Mouse (Mus musculus) midbrain, embryonic 14.5 days (tissue): Measurements from ENCODE around the gene Nhlrc1. TPM values are rescaled to one million over a fixed set of nuclear protein-coding genes. Genes with fewer than 3 reads are reported as not detected.

Experiments used
- ATAC-seq: fragments of 200-750 bp; cut with Nextera tagmentation; 2 replicates; pipeline ENCODE4 v1.8.0; 2017; ENCODE audit warnings: moderate number of reproducible peaks, moderate library complexity; ENCODE audit not compliant: low FRiP score, low TSS enrichment
- DNase-seq: peaks from one replicate; pipeline ENCODE4 v3.0.0-alpha.2; 2015
- H3K27ac ChIP-seq: fragments of 300-500 bp; sonication (generic); replicated peaks from 2 replicates; pipeline ENCODE4 v1.5.1; 2014; ENCODE audit warnings: mild to moderate bottlenecking, low read depth, low read length, moderate library complexity
- H3K27me3 ChIP-seq: fragments of 300-500 bp; sonication (generic); 2 replicates; pipeline ENCODE4 v1.6.1; 2014; ENCODE audit warnings: low read length, control low read depth, mixed read lengths; ENCODE audit not compliant: control insufficient read depth, insufficient read depth
- H3K36me3 ChIP-seq: fragments of 300-500 bp; sonication (generic); 2 replicates; pipeline ENCODE4 v1.6.1; 2014; ENCODE audit warnings: low read length, control low read depth; ENCODE audit not compliant: control insufficient read depth, insufficient read depth
- H3K4me1 ChIP-seq: fragments of 300-500 bp; sonication (generic); 2 replicates; pipeline ENCODE4 v1.6.1; 2014; ENCODE audit warnings: mild to moderate bottlenecking, antibody characterized with exemption, low read length, control low read depth; ENCODE audit not compliant: control insufficient read depth, insufficient read depth
- H3K4me2 ChIP-seq: fragments of 300-500 bp; sonication (generic); 2 replicates; pipeline ENCODE4 v1.6.1; 2014; ENCODE audit warnings: mild to moderate bottlenecking, low read length, moderate library complexity
- H3K4me3 ChIP-seq: fragments of 300-500 bp; sonication (generic); replicated peaks from 2 replicates; pipeline ENCODE4 v1.5.1; 2014; ENCODE audit warnings: low read depth, low read length
- H3K9ac ChIP-seq: fragments of 300-500 bp; sonication (generic); replicated peaks from 2 replicates; pipeline ENCODE4 v1.6.1; 2014; ENCODE audit warnings: mild to moderate bottlenecking, low read length, moderate library complexity
- H3K9me3 ChIP-seq: fragments of 300-500 bp; sonication (generic); 2 replicates; pipeline ENCODE4 v1.6.1; 2016; ENCODE audit warnings: low read length, control low read depth, mixed read lengths; ENCODE audit not compliant: control insufficient read depth
- WGBS: fragments of 180-500 bp; shearing (Covaris S2); extraction: QIAGEN DNeasy Blood & Tissue Kit; methylation state at CpG from one replicate; pipeline ENCODE4 v1.1.7; 2014; 5-methylcytosine and 5-hydroxymethylcytosine counted together
- polyA plus RNA-seq: library from polyadenylated mRNA; unstranded; fragments of >200 nt; fragmentation: Nextera tagmentation; extraction: Ambion mirVana; gene quantifications from 2 replicates; pipeline ENCODE4 v1.2.1, GENCODE M21; 2014

Nhlrc1 gene
- polyA plus RNA-seq, 1 experiment from 2014 or later, result 16.3 TPM

DNA sequence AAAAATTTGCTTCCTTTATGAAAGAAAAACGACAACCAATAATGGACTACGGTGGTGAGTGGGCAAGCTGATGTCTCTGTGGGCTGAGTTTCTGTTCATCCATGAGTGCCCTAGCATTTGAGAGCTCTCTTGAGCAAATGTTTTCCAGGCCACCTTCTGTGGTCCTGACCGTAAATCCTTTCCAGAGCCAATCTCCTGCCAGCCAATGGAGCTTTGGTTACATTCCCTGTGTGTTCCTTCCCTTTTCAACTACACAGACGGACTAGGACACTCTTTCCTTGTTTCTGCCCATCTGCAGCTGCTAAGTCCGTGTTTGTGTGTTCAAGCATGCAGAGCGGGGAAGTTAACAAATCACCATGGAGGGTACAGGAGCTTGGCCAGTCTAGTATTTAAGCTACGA lies 6.1 kb upstream of the Nhlrc1 start:
- H3K9me3 ChIP-seq, result no peaks in the 10 kb centered on the region
- ATAC-seq (no peak), DNase-seq (no peak)
- no peak overlapping the region for H3K27ac ChIP-seq
- no peak overlapping the region for H3K4me3 ChIP-seq
- H3K4me2 ChIP-seq, result no peak overlapping the region
- H3K36me3 ChIP-seq, result peaks cover 3% of the 10 kb centered on the region; the same call in 1 of the 2 replicates
- 86% methylated on average over 7 of the region's 7 CpGs for WGBS
- H3K4me1 ChIP-seq, result no peaks in the 10 kb centered on the region
- no peaks in the 10 kb centered on the region for H3K27me3 ChIP-seq
- H3K9ac ChIP-seq, result no peak overlapping the region

DNA sequence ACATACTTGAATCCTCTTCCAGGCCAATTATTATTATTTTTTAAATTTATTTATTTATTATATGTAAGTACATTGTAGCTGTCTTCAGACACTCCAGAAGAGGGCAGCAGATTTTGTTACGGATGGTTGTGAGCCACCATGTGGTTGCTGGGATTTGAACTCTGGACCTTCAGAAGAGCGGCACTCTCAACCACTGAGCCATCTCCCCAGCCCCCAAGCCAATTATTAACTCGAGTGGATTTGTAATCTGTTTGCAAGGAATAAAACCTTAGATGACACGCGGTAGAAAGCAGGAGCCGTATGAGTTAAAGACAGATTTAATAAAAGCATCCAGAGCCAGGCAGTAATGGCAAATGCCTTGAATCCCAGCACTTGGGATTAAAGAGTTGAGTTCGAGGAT lies 5.1 kb upstream of the Nhlrc1 start:
- no peak overlapping the region for H3K4me3 ChIP-seq
- H3K4me1 ChIP-seq, result no peaks in the 10 kb centered on the region
- no peak for DNase-seq
- H3K36me3 ChIP-seq, result no peaks in the 10 kb centered on the region; the same call in 1 of the 2 replicates
- no peak for ATAC-seq
- no peak overlapping the region for H3K9ac ChIP-seq
- H3K27ac ChIP-seq, result no peak overlapping the region
- no peaks in the 10 kb centered on the region for H3K27me3 ChIP-seq
- H3K4me2 ChIP-seq, result no peak overlapping the region
- H3K9me3 ChIP-seq, result no peaks in the 10 kb centered on the region
- WGBS, result 87% methylated on average over 7 of the region's 7 CpGs

DNA sequence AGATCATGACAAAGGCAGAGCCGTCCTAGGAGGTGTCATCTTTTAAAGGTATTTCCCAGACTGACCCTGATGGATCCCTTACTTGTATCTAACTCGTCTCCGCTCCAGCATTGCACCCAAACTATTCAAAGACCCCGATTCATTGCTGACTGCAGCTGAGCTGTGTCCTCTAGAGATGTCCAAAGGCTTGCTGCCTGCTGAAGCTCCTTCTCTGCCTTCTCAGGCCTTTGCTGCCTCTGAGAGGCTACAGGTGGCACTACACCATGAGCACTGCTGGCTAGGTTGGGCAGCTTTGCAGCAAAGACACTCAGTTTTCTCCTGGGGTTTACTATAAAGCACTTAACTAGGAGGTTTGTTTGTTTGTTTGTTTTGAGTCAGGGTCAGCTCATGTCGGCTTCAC lies 2.6 kb upstream of the Nhlrc1 start:
- Histone ChIP-seq H3K4me1 (peaks cover 6% of the 10 kb centered on the region; the same call in 1 of the 2 replicates), H3K4me2 (no peak overlapping the region), H3K27me3 (no peaks in the 10 kb centered on the region), H3K9ac (no peak overlapping the region), H3K36me3 (no peaks in the 10 kb centered on the region), H3K27ac (no peak overlapping the region), H3K9me3 (peaks cover 6% of the 10 kb centered on the region; the same call in 1 of the 2 replicates), H3K4me3 (no peak overlapping the region)
- DNase-seq (peak; percentile 81), ATAC-seq (no peak)
- WGBS, result 45% methylated on average over 5 of the region's 5 CpGs

DNA sequence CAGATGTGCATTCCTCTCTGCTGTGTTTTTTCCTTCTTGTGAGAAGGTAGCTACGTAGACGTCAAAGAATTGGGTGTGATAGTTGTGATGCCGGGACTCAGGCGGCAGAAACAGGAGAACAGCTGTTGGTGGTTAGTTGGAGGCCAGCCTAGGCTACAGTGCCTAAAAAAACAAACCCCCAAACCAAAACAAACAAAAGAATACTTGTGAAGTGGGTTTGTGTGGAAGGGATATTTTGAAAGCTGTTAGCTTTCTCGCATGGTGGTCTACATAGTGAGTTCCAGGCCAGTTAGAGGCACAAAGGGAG lies 498 bp upstream of the Nhlrc1 start:
- peak overlapping the region; percentile 95 for H3K4me2 ChIP-seq
- DNase-seq (no peak), ATAC-seq (no peak)
- peak overlapping the region; percentile 56 for H3K4me3 ChIP-seq
- peaks cover 6% of the 10 kb centered on the region; the same call in 1 of the 2 replicates for H3K4me1 ChIP-seq
- H3K36me3 ChIP-seq, result no peaks in the 10 kb centered on the region
- peak overlapping the region; percentile 61 for H3K9ac ChIP-seq
- H3K27me3 ChIP-seq, result no peaks in the 10 kb centered on the region
- peaks cover 18% of the 10 kb centered on the region for H3K9me3 ChIP-seq
- WGBS, result 81% methylated on average over 5 of the region's 5 CpGs
- H3K27ac ChIP-seq, result no peak overlapping the region

DNA sequence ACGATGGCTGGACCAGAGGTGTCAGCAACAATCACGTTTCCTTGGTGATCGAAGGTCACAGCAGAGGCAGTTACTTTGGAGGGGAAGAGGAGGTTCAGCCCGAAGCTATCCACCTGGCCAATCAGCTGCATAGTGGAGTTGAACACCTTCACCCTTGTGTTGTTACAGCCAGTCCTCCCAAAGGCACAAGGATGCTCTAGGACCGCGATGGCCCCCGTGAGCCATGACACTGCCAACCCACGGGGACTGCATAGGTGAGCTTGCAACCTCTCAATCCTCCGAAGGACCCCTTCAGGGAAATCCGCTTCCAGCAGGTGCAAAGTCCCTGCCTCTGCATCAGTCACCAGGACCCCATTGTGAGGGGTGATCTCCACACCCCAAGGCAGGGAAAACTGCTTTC lies 910 bp downstream of the Nhlrc1 start:
- Histone ChIP-seq H3K27ac (no peak overlapping the region), H3K36me3 (no peaks in the 10 kb centered on the region), H3K9me3 (peaks cover 27% of the 10 kb centered on the region), H3K4me3 (peak overlapping the region; percentile 56), H3K27me3 (no peaks in the 10 kb centered on the region), H3K4me1 (peaks cover 6% of the 10 kb centered on the region; the same call in 1 of the 2 replicates), H3K4me2 (peak overlapping the region; percentile 95), H3K9ac (peak overlapping the region; percentile 61; the same call in 1 of the 2 replicates)
- no peak for DNase-seq
- WGBS, result 67% methylated on average over 10 of the region's 10 CpGs
- peak; percentile 5; the same call in 1 of the 2 replicates for ATAC-seq

DNA sequence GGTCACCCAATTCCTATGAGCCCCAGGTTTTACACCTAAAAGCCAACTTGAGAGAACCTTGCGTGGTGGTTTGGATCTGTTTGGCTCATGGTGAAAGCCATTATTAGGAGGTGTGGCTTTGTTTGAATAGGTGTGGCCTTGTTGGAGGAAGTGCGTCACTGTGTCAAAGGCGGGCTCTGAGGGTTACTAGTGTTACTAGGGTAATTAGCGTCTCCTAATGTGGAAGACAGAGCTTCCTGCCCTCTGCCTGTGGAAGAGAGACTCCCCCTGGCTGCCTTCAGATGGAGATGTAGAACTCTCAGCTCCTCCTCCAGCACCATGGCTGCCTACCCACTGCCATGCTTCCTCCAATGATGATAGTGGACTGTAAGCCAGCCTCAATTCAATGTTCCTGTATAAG lies 13.1 kb downstream of the Nhlrc1 start:
- Histone ChIP-seq H3K27me3 (no peaks in the 10 kb centered on the region), H3K4me3 (no peak overlapping the region), H3K36me3 (no peaks in the 10 kb centered on the region), H3K4me1 (no peaks in the 10 kb centered on the region), H3K9me3 (no peaks in the 10 kb centered on the region), H3K9ac (no peak overlapping the region), H3K4me2 (no peak overlapping the region), H3K27ac (no peak overlapping the region)
- WGBS, result 87% methylated on average over 4 of the region's 4 CpGs
- DNase-seq, result no peak
- no peak for ATAC-seq

DNA sequence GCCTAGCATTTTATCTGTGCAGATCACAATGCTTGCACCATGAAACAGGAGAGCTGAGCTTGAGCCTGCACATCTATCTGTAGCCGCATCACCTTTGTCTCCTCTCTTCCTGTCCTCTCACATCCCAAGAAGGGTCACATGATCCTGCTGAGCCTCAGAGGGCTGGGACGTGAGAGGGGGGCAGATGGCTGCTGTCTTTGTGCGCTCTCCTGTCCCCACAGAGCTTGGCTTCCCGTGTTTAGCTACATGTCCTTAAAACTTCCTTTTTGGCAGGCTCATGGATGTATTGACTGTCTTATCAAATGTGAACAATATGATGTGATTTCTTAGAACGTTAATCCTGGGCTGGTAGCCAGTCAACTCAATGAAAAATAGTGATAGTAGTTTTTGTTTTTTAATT lies 15.2 kb downstream of the Nhlrc1 start:
- WGBS, result 54% methylated on average over 5 of the region's 5 CpGs
- H3K4me2 ChIP-seq, result no peak overlapping the region
- H3K9me3 ChIP-seq, result no peaks in the 10 kb centered on the region
- no peaks in the 10 kb centered on the region for H3K27me3 ChIP-seq
- no peak overlapping the region for H3K27ac ChIP-seq
- ATAC-seq (no peak), DNase-seq (no peak)
- no peak overlapping the region for H3K4me3 ChIP-seq
- no peaks in the 10 kb centered on the region for H3K4me1 ChIP-seq
- no peaks in the 10 kb centered on the region for H3K36me3 ChIP-seq
- no peak overlapping the region for H3K9ac ChIP-seq

DNA sequence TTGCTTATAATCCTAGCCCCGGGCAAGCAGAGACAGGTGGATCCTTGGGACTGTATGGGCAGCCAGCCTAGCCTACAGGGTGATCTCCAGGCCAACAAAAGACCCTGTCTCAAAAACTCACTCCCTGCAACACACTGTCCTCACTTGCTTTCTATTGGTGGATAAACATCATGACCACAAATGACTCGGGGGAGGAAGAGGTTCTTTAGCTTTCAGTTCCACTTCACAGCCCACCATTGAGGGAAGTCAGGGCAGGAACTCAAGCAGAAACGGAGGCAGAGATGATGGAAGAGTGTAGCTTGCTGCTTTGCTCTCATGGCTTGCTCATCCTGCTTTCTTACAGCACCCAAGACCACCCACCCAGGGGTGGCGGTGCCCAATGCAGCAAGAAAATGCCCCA lies 17.3 kb downstream of the Nhlrc1 start:
- Histone ChIP-seq H3K4me1 (no peaks in the 10 kb centered on the region), H3K36me3 (no peaks in the 10 kb centered on the region), H3K27ac (no peak overlapping the region), H3K4me2 (no peak overlapping the region), H3K9ac (no peak overlapping the region), H3K9me3 (no peaks in the 10 kb centered on the region), H3K27me3 (no peaks in the 10 kb centered on the region), H3K4me3 (no peak overlapping the region)
- WGBS, result 60% methylated on average over 4 of the region's 4 CpGs
- DNase-seq (no peak), ATAC-seq (no peak)

DNA sequence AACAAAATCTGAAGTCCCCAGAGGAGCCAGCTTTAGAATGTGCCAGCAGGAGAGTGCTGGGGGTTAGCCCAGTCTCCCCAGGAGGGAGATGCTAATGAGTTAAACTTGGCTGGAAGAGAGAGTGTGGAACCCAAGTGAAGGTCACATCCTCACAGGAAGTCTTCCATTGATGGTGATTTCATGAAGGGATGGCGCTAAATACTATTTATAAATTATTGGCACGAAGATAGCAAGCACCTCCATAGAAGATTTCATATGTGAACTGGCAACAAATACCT lies 21.4 kb downstream of the Nhlrc1 start:
- DNase-seq (no peak), ATAC-seq (no peak)
- no peak overlapping the region for H3K4me2 ChIP-seq
- WGBS, result 87% methylated on average over 2 of the region's 2 CpGs
- H3K27me3 ChIP-seq, result no peaks in the 10 kb centered on the region
- H3K36me3 ChIP-seq, result no peaks in the 10 kb centered on the region
- H3K4me3 ChIP-seq, result no peak overlapping the region
- no peaks in the 10 kb centered on the region for H3K4me1 ChIP-seq
- no peak overlapping the region for H3K9ac ChIP-seq
- H3K27ac ChIP-seq, result no peak overlapping the region
- no peaks in the 10 kb centered on the region for H3K9me3 ChIP-seq
